Mouse (Mus musculus): ENCODE data around the gene Mfsd4b4. TPM values are rescaled to one million over a fixed set of nuclear protein-coding genes. Genes with fewer than 3 reads are reported as not detected.
"Not testable (repeated sequence)": the region's sequence is repeated elsewhere in the genome, so short reads cannot be mapped to it uniquely, and the experiment has no call there.

Gene Mfsd4b4
- polyA plus RNA-seq (2015; fragmentation: Nextera tagmentation; extraction: Ambion mirVana): 1.1 and 1.2 TPM in 2 replicates

GRCm38 (mm10) chr10:39898874-39899371 is at the start of gene Mfsd4b4:
Gene Mfsd4b4, minus strand, starts transcription at chr10:39899238.
- peak; percentile 98 for ATAC-seq (ENCODE audit: low read depth)
- H3K9me3 ChIP-seq (replicated peaks; ENCODE audit: control insufficient read depth, low read length): no peaks in the 10 kb centered on the region
- peak within 1 kb of the TSS; percentile 86 for H3K4me2 ChIP-seq (ENCODE audit: low read depth, low read length)
- under 1% methylated on average over 41 of the region's 41 CpGs for WGBS (ENCODE audit: insufficient replicate concordance)
- peak within 1 kb of the TSS; percentile 73 for H3K4me3 ChIP-seq (ENCODE audit: low read depth, low read length)
- H3K36me3 ChIP-seq (ENCODE audit: control insufficient read depth, insufficient read depth): no peaks in the 10 kb centered on the region
- H3K9ac ChIP-seq (ENCODE audit: low read depth, low read length): peak within 1 kb of the TSS; percentile 77
- H3K4me1 ChIP-seq (ENCODE audit: control insufficient read depth, low read depth, low read length): peaks cover 17% of the 10 kb centered on the region
- peak within 1 kb of the TSS; percentile 75 for H3K27ac ChIP-seq (ENCODE audit: low read length)
- H3K27me3 ChIP-seq (ENCODE audit: control insufficient read depth, insufficient read depth, low read depth, low read length): no peaks in the 10 kb centered on the region

- H3K27ac ChIP-seq (ENCODE audit: low read length); H3K9ac ChIP-seq (ENCODE audit: low read depth, low read length); H3K36me3 ChIP-seq (ENCODE audit: control insufficient read depth, insufficient read depth); H3K4me2 ChIP-seq (ENCODE audit: low read depth, low read length); H3K4me1 ChIP-seq (ENCODE audit: control insufficient read depth, low read depth, low read length); ATAC-seq (ENCODE audit: low read depth); H3K27me3 ChIP-seq (ENCODE audit: control insufficient read depth, insufficient read depth, low read depth, low read length); H3K4me3 ChIP-seq (ENCODE audit: low read depth, low read length); H3K9me3 ChIP-seq (replicated peaks; ENCODE audit: control insufficient read depth, low read length): not testable (repeated sequence)
- 65% methylated on average over 3 of the region's 3 CpGs for WGBS (ENCODE audit: insufficient replicate concordance)
Measured at GRCm38 (mm10) chr10:39947195-39947594, 48.2 kb upstream of the Mfsd4b4 start.

DNA sequence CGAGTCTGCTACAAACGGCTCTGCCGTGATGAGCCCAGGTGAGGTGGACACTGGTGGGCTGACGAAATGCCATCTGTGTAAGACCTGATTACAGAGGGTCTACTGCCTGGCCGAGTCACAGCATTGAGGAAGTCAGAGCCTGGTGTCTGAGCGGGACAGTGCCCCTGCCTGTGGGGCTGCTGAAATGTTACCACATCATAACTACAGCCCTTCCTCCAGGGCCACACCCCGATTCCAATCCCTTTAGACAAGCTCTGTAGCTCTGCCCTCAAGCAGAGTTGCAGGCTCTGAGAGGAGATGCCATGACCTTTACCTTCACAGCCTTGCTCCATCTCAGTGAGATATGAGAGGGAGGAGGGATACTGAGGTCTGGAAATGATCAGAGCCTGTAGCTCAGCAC is 37.5 kb upstream of the Mfsd4b4 start:
- ATAC-seq (ENCODE audit: low read depth): no peak
- no peaks in the 10 kb centered on the region for H3K36me3 ChIP-seq (ENCODE audit: control insufficient read depth, insufficient read depth)
- H3K9me3 ChIP-seq (replicated peaks; ENCODE audit: control insufficient read depth, low read length): no peaks in the 10 kb centered on the region
- no peak overlapping the region for H3K4me3 ChIP-seq (ENCODE audit: low read depth, low read length)
- H3K4me2 ChIP-seq (ENCODE audit: low read depth, low read length): no peak overlapping the region
- no peaks in the 10 kb centered on the region for H3K27me3 ChIP-seq (ENCODE audit: control insufficient read depth, insufficient read depth, low read depth, low read length)
- H3K27ac ChIP-seq (ENCODE audit: low read length): no peak overlapping the region
- no peaks in the 10 kb centered on the region for H3K4me1 ChIP-seq (ENCODE audit: control insufficient read depth, low read depth, low read length)
- WGBS (ENCODE audit: insufficient replicate concordance): 38% methylated on average over 7 of the region's 7 CpGs
- H3K9ac ChIP-seq (ENCODE audit: low read depth, low read length): no peak overlapping the region

GRCm38 (mm10) chr10:39926616-39927139 is 27.6 kb upstream of the Mfsd4b4 start, which contains the start of gene Mfsd4b2:
Gene Mfsd4b2, minus strand, starts transcription at chr10:39926923.
- Histone ChIP-seq H3K9me3 (replicated peaks; ENCODE audit: control insufficient read depth, low read length) (no peaks in the 10 kb centered on the region), H3K4me3 (ENCODE audit: low read depth, low read length) (peak within 1 kb of the TSS; percentile 35), H3K4me1 (ENCODE audit: control insufficient read depth, low read depth, low read length) (no peaks in the 10 kb centered on the region; the same call in 1 of the 2 replicates), H3K36me3 (ENCODE audit: control insufficient read depth, insufficient read depth) (no peaks in the 10 kb centered on the region), H3K27ac (ENCODE audit: low read length) (no peak within 1 kb of the TSS), H3K27me3 (ENCODE audit: control insufficient read depth, insufficient read depth, low read depth, low read length) (peaks cover 21% of the 10 kb centered on the region), H3K9ac (ENCODE audit: low read depth, low read length) (no peak within 1 kb of the TSS), H3K4me2 (ENCODE audit: low read depth, low read length) (peak within 1 kb of the TSS; percentile 58)
- WGBS (ENCODE audit: insufficient replicate concordance): 2% methylated on average over 41 of the region's 41 CpGs
- peak; percentile 11; the same call in 1 of the 2 replicates for ATAC-seq (ENCODE audit: low read depth)

DNA sequence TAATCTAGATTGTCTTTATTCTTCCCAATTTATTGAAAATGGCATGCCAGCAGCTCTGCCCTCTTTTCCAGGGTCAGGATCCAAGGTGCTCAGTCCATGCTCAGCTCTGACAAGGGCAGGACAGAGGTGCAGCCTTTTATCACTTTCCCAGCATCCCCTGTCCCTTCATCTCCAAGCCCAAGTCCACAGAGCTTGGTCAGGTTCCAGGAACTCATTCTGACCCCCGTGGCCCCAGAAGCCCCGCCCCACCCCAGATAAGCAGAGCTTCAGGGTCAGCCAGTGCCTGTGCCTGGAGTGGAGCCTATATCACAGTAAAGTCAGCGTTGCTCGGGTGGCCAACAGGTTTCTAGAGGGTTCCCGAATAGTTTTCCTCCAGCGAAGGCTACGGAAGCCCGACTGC is 25.5 kb upstream of the Mfsd4b4 start:
- not testable (repeated sequence) for H3K9me3 ChIP-seq (replicated peaks; ENCODE audit: control insufficient read depth, low read length); H3K4me1 ChIP-seq (ENCODE audit: control insufficient read depth, low read depth, low read length); H3K27ac ChIP-seq (ENCODE audit: low read length); H3K36me3 ChIP-seq (ENCODE audit: control insufficient read depth, insufficient read depth); H3K4me2 ChIP-seq (ENCODE audit: low read depth, low read length); H3K4me3 ChIP-seq (ENCODE audit: low read depth, low read length); H3K9ac ChIP-seq (ENCODE audit: low read depth, low read length)
- peak; percentile 77 for ATAC-seq (ENCODE audit: low read depth)
- H3K27me3 ChIP-seq (ENCODE audit: control insufficient read depth, insufficient read depth, low read depth, low read length): peaks cover 21% of the 10 kb centered on the region
- WGBS (ENCODE audit: insufficient replicate concordance): 44% methylated on average over 8 of the region's 8 CpGs

- H3K27me3 ChIP-seq (ENCODE audit: control insufficient read depth, insufficient read depth, low read depth, low read length): no peaks in the 10 kb centered on the region
- H3K4me3 ChIP-seq (ENCODE audit: low read depth, low read length): no peak overlapping the region
- H3K9ac ChIP-seq (ENCODE audit: low read depth, low read length): no peak overlapping the region
- no peaks in the 10 kb centered on the region for H3K4me1 ChIP-seq (ENCODE audit: control insufficient read depth, low read depth, low read length)
- H3K4me2 ChIP-seq (ENCODE audit: low read depth, low read length): no peak overlapping the region
- ATAC-seq (ENCODE audit: low read depth): no peak
- H3K36me3 ChIP-seq (ENCODE audit: control insufficient read depth, insufficient read depth): no peaks in the 10 kb centered on the region
- H3K9me3 ChIP-seq (replicated peaks; ENCODE audit: control insufficient read depth, low read length): no peaks in the 10 kb centered on the region
- H3K27ac ChIP-seq (ENCODE audit: low read length): no peak overlapping the region
Measured at GRCm38 (mm10) chr10:39912616-39913015, 13.6 kb upstream of the Mfsd4b4 start.

DNA sequence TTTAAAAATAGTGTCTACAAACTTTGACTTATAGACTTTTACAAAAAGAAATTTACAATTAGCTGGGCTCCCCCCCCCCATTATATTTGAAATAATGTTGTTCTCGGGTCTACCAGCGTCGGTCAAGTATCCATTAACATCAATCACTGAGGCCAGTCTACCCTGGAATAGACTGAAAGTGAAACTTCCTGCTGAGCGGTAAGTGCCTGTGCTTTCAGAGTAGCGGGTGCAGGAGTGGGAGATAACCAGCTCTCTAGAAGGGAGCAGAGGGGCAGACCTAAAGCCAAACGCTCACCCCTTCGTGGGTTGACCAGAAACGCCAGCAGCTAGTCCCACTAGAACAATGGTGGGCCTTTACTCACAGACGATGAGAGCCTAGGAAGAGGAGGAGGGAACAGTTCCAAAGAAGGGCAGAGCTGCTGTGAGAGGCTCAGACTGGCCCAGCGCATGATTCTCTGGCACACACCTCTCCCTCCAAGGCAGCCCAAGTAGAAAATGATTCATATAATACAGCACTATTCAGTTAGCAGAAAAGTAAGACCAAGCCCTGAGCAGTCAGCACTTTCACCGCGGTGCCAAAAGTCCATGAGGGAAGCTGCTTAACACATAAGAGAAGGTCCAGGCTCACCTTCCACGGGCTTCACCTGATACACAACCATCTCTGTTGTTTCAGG is 9.9 kb upstream of the Mfsd4b4 start:
- WGBS (ENCODE audit: insufficient replicate concordance): 53% methylated on average over 13 of the region's 13 CpGs
- H3K27me3 ChIP-seq (ENCODE audit: control insufficient read depth, insufficient read depth, low read depth, low read length): no peaks in the 10 kb centered on the region
- no peaks in the 10 kb centered on the region for H3K9me3 ChIP-seq (replicated peaks; ENCODE audit: control insufficient read depth, low read length)
- no peak overlapping the region for H3K4me3 ChIP-seq (ENCODE audit: low read depth, low read length)
- ATAC-seq (ENCODE audit: low read depth): no peak
- H3K4me1 ChIP-seq (ENCODE audit: control insufficient read depth, low read depth, low read length): no peaks in the 10 kb centered on the region
- H3K36me3 ChIP-seq (ENCODE audit: control insufficient read depth, insufficient read depth): no peaks in the 10 kb centered on the region
- no peak overlapping the region for H3K9ac ChIP-seq (ENCODE audit: low read depth, low read length)
- no peak overlapping the region for H3K4me2 ChIP-seq (ENCODE audit: low read depth, low read length)
- H3K27ac ChIP-seq (ENCODE audit: low read length): no peak overlapping the region

DNA sequence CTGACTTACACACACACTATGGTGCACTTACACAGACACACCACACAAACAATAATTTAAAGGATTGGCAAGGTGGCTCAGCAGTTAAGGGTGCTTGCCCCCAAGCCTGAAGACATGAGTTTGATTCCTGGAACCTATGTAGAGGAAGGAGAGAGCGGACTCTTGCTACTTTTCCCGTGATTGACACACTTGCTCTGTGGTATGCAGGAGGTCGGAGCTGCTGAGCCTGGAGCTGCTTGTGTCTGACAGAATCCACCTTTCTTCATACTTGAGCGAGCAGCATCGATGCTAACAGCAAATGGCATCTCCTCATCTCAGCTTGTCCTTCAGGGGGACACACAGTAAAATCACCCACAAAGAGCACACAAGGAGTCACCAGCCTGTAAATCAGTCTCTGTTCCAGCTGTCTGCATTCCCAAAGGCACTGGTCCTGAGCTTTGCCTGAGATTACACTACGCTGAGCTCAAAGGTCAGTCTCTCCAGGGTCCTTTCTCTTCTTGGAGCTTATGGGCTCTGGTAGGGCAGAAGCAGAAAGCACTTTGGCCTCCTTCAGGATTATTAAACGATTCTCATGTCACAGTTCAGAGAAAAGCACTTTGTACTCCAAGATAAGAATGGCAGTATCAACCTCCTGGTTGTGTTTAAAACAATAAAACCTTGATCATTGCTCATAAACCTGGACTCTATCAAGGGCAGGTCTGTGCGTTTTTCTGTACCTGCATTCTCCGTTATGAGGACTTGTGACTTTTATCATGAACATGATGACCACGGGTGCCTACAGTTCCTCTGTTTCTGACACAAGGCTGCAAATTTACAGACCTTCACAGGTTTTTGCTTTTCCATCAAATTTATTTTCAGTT is 8.0 kb upstream of the Mfsd4b4 start:
- Histone ChIP-seq H3K4me2 (ENCODE audit: low read depth, low read length) (no peak overlapping the region), H3K4me3 (ENCODE audit: low read depth, low read length) (no peak overlapping the region), H3K27me3 (ENCODE audit: control insufficient read depth, insufficient read depth, low read depth, low read length) (no peaks in the 10 kb centered on the region), H3K9ac (ENCODE audit: low read depth, low read length) (no peak overlapping the region), H3K27ac (ENCODE audit: low read length) (no peak overlapping the region), H3K4me1 (ENCODE audit: control insufficient read depth, low read depth, low read length) (no peaks in the 10 kb centered on the region), H3K9me3 (replicated peaks; ENCODE audit: control insufficient read depth, low read length) (no peaks in the 10 kb centered on the region), H3K36me3 (ENCODE audit: control insufficient read depth, insufficient read depth) (no peaks in the 10 kb centered on the region)
- 64% methylated on average over 10 of the region's 10 CpGs for WGBS (ENCODE audit: insufficient replicate concordance)
- ATAC-seq (ENCODE audit: low read depth): no peak

DNA sequence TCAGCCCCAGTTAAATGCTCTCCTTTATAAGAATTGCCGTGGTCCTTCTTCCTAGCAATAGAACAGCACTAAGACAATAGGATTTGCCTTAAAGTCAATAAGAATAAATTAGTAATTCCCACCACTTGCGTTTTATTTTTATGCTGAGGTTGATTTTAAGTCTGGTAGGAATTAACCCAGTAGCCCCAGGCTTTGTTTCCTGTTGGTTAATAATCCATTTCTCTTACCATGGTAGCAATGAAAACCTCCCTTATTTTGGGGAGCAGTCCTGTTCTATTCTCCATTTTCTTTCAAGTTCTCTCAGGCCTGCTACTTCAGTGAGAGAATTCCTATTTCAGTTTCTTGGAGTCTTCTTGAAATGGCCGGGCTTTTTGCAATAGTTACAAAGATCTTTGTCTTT is 5.2 kb upstream of the Mfsd4b4 start:
- Histone ChIP-seq H3K4me2 (ENCODE audit: low read depth, low read length) (no peak overlapping the region), H3K36me3 (ENCODE audit: control insufficient read depth, insufficient read depth) (no peaks in the 10 kb centered on the region), H3K27ac (ENCODE audit: low read length) (no peak overlapping the region), H3K4me3 (ENCODE audit: low read depth, low read length) (no peak overlapping the region), H3K27me3 (ENCODE audit: control insufficient read depth, insufficient read depth, low read depth, low read length) (no peaks in the 10 kb centered on the region), H3K9me3 (replicated peaks; ENCODE audit: control insufficient read depth, low read length) (no peaks in the 10 kb centered on the region), H3K4me1 (ENCODE audit: control insufficient read depth, low read depth, low read length) (no peaks in the 10 kb centered on the region), H3K9ac (ENCODE audit: low read depth, low read length) (no peak overlapping the region)
- ATAC-seq (ENCODE audit: low read depth): no peak
- WGBS (ENCODE audit: insufficient replicate concordance): 53% methylated on average over 3 of the region's 3 CpGs

Data from liver, embryonic 16.5 days (tissue).